Mouse (Mus musculus) kidney, postnatal 0 days (tissue): ENCODE measurements at regions not wholly inside any gene's neighbourhood (a gene's known extent, or its start where the extent isn't known, plus 50 kb on each side); places are given as distances from the start of the nearest gene placed in this dataset.
A peak's percentile ranks its signal among the peaks of the same experiment; 100 is the strongest.

ENCODE experiments used
- ATAC-seq: fragments of 200-750 bp; cut with Nextera tagmentation; replicated peaks from 2 replicates; pipeline ENCODE4 v1.8.0; 2017; ENCODE audit warnings: low read depth, moderate number of reproducible peaks, moderate TSS enrichment, moderate library complexity; ENCODE audit not compliant: low FRiP score
- DNase-seq: peaks from one replicate; pipeline ENCODE4 v3.0.0-alpha.2; 2016; ENCODE audit warnings: low spot score
- H3K27ac ChIP-seq: fragments of 300-500 bp; sonication (generic); 2 replicates; pipeline ENCODE4 v1.5.1; 2014; ENCODE audit warnings: mild to moderate bottlenecking
- H3K27me3 ChIP-seq: fragments of 300-500 bp; sonication (generic); 2 replicates; pipeline ENCODE4 v1.6.1; 2014; ENCODE audit warnings: low read length, mixed read lengths; ENCODE audit not compliant: insufficient read depth
- H3K36me3 ChIP-seq: fragments of 300-500 bp; sonication (generic); 2 replicates; pipeline ENCODE4 v1.6.1; 2014; ENCODE audit warnings: low read length, mixed read lengths; ENCODE audit not compliant: insufficient read depth
- H3K4me1 ChIP-seq: fragments of 300-500 bp; sonication (generic); replicated peaks from 2 replicates; pipeline ENCODE4 v1.6.1; 2014; ENCODE audit warnings: antibody characterized with exemption, low read length, mixed read lengths; ENCODE audit not compliant: insufficient read depth
- H3K4me2 ChIP-seq: fragments of 300-500 bp; sonication (generic); 2 replicates; pipeline ENCODE4 v1.6.1; 2014; ENCODE audit warnings: mild to moderate bottlenecking, low read length, moderate library complexity, mixed read lengths
- H3K4me3 ChIP-seq: fragments of 300-500 bp; sonication (generic); replicated peaks from 2 replicates; pipeline ENCODE4 v1.5.1; 2014; ENCODE audit warnings: low read depth, low read length
- H3K9ac ChIP-seq: fragments of 300-500 bp; sonication (generic); 2 replicates; pipeline ENCODE4 v1.6.1; 2014; ENCODE audit warnings: low read depth, low read length
- H3K9me3 ChIP-seq: fragments of 300-500 bp; sonication (generic); replicated peaks from 2 replicates; pipeline ENCODE4 v1.6.1; 2016; ENCODE audit warnings: low read length, inconsistent platforms, mixed read lengths
- CTCF ChIP-seq: IDR thresholded peaks from 2 replicates; pipeline ENCODE4 v1.5.1; 2016; ENCODE audit warnings: antibody characterized with exemption, low read depth, mild to moderate bottlenecking, moderate library complexity
- WGBS: fragments of 180-500 bp; shearing (Covaris S2); extraction: QIAGEN DNeasy Blood & Tissue Kit; methylation state at CpG from one replicate; pipeline ENCODE4 v1.1.7; 2014; 5-methylcytosine and 5-hydroxymethylcytosine counted together

DNA sequence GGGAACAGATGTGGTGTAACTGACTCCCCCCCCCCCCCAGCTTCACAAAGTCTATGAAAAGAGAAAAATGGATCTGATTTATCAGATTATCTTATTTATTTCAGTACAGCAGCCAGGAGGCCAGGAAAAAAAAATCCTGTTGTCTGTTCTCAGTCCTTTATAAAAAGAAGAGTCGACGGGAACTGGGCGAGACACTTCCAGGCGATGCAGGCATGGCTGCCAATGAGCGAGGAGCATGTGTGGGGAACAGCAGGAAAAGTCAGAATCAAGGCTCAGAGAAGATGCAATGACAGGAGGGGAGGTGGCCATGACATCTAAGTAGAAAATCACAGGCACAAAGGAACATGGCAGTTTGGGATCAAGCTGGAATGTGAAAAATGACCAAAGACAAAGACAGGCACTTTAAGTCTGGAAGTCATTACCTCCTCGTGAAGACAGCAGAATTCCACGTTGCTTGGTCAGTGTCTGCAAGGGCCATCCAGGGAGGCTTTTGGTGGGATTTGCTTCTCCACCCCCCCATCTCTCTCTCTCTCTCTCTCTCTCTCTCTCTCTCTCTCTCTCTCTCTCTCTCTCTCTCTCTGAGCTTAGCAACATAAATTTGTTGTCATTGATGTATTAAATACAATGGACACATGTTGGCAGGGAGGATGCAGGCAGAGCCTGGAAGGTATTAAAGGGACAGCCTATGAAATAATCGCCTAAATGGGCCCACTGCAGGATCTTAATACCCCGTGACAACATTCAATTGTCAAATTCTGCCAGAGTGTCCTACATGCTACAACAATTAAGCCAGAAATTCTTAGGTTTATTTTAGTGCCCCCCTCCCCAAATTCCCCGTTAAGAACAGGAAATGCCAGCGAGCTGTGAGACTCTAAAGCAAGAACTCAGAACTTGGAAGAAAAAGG lies 497.1 kb upstream of the Mki67 start:
- Histone ChIP-seq H3K27me3 (no peaks in the 10 kb centered on the region), H3K4me3 (no peak overlapping the region), H3K4me1 (no peaks in the 10 kb centered on the region), H3K27ac (no peak overlapping the region), H3K4me2 (no peak overlapping the region), H3K36me3 (no peaks in the 10 kb centered on the region), H3K9ac (no peak overlapping the region), H3K9me3 (no peaks in the 10 kb centered on the region)
- WGBS: 46% methylated on average over 11 of the region's 11 CpGs
- ATAC-seq (no peak), DNase-seq (no peak)
- TF ChIP-seq CTCF: no peak

DNA sequence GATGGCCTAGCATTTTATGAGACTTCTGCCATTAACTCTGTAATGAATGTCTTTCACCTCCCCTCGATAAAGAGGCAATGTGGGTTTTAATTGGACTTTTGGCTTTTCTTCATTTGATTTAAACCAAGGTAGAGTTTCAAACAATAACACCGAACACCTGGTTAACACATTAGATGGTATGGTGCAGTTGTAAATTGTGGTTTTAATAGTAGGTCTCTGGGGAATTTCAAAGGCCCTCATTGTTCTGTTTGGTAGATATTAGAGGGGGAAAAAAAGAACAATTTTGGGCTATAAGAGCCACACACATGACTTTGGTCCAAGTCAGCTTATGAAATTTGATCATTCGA lies 497.8 kb upstream of the Mki67 start:
- Histone ChIP-seq H3K9me3 (no peaks in the 10 kb centered on the region), H3K36me3 (no peaks in the 10 kb centered on the region), H3K27me3 (no peaks in the 10 kb centered on the region), H3K4me2 (no peak overlapping the region), H3K4me1 (no peaks in the 10 kb centered on the region), H3K4me3 (no peak overlapping the region), H3K27ac (no peak overlapping the region), H3K9ac (no peak overlapping the region)
- no peak for TF ChIP-seq CTCF
- DNase-seq (peak; percentile 82), ATAC-seq (no peak; the same call in 1 of the 2 replicates)
- WGBS: 32% methylated on average over 3 of the region's 3 CpGs

DNA sequence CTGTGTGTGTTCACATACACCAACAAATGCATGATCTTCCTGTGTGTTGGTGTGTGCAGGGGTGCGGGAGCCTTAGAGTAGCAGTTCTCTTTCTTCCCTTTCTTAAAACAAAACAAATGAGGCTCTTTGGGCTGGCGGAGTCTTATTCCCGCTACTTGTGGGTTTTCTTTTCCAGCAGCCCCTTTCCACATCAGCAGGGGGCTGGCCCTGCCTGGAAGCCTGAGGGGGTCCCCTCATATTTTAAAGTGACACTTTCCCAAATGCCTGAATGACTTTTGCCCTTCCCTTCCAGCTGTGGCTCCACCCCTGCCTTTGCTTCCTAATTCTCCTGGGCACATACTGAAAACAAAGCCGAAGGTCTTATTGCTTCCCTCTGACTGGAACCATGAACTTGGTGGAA lies 498.3 kb upstream of the Mki67 start:
- TF ChIP-seq CTCF: no peak
- ATAC-seq (no peak), DNase-seq (peak; percentile 41)
- WGBS: 31% methylated on average over 4 of the region's 4 CpGs
- H3K9me3 ChIP-seq: no peaks in the 10 kb centered on the region
- H3K36me3 ChIP-seq: no peaks in the 10 kb centered on the region
- peaks cover 1% of the 10 kb centered on the region; the same call in 1 of the 2 replicates for H3K4me1 ChIP-seq
- H3K4me2 ChIP-seq: no peak overlapping the region
- H3K27ac ChIP-seq: no peak overlapping the region
- H3K27me3 ChIP-seq: no peaks in the 10 kb centered on the region
- no peak overlapping the region for H3K9ac ChIP-seq
- no peak overlapping the region for H3K4me3 ChIP-seq

DNA sequence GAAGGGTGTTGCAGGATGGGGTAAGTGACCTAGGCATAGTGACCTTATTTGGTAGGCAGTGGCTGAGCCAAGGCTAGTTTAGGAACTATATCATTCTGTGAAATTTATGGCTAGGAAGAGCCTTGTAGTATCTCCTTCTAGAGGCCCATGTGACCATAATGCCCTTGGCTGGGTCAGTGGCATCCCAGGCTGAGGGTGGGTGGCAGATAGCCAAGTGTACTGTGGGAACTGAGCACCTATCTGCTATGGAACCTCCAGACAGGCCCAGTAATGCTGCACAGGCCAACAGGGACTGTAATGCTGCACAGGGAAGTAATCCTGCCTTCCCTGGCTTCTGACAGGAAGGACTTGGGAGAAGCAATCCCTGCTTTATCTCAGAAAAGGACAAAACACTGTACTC lies 500.6 kb upstream of the Mki67 start:
- no peaks in the 10 kb centered on the region for H3K27me3 ChIP-seq
- DNase-seq: no peak
- H3K4me1 ChIP-seq: peaks cover 12% of the 10 kb centered on the region
- H3K27ac ChIP-seq: no peak overlapping the region
- no peak overlapping the region for H3K9ac ChIP-seq
- H3K4me3 ChIP-seq: no peak overlapping the region
- no peak for TF ChIP-seq CTCF
- H3K9me3 ChIP-seq: no peaks in the 10 kb centered on the region
- H3K36me3 ChIP-seq: no peaks in the 10 kb centered on the region
- no peak for ATAC-seq
- no peak overlapping the region for H3K4me2 ChIP-seq

DNA sequence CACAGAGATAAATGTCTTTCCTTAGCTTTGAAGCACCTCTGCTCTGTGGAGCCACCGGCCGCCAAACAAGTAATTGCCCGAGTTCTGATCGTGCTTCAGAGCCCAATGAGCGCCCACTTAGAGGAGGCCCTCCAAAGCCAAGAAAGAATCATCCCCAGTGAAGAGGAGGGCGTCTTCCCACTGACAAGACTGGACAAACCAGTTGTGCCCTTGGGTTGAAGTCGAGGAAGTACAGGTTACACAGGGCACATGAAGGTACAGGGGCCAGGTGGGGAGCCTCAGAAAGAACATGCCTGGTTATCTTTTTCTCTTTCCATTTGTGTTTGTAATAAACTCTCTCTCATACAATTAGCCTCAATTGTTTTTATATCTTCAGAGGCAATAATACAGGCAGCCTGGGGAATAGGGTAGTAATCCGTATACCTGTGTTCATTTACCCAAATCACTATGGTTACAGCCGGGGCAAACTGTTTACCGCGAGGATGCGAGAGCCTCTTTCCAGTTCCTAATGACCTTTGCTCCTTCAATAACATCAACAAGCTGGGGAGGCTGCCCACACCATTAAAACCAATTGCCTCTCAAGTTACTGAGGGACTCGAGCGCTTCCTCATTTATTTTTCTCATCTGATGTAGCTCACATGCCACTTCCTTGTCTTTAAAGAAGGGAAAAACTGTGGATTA lies 503.5 kb upstream of the Mki67 start:
- Histone ChIP-seq H3K4me2 (no peak overlapping the region), H3K4me3 (no peak overlapping the region), H3K27ac (no peak overlapping the region), H3K4me1 (peaks cover 12% of the 10 kb centered on the region), H3K36me3 (no peaks in the 10 kb centered on the region), H3K27me3 (no peaks in the 10 kb centered on the region), H3K9ac (no peak overlapping the region), H3K9me3 (no peaks in the 10 kb centered on the region)
- WGBS: 25% methylated on average over 14 of the region's 14 CpGs
- peak; percentile 29; the same call in 1 of the 2 replicates for ATAC-seq
- DNase-seq: peak; percentile 67
- no peak for TF ChIP-seq CTCF

- peak; percentile 73 for DNase-seq
- H3K4me2 ChIP-seq: no peak overlapping the region
- H3K9ac ChIP-seq: no peak overlapping the region
- 27% methylated on average over 5 of the region's 5 CpGs for WGBS
- no peaks in the 10 kb centered on the region for H3K27me3 ChIP-seq
- ATAC-seq: peak; percentile 33; the same call in 1 of the 2 replicates
- no peak for TF ChIP-seq CTCF
- H3K36me3 ChIP-seq: no peaks in the 10 kb centered on the region
- H3K4me3 ChIP-seq: no peak overlapping the region
- H3K27ac ChIP-seq: peak overlapping the region; percentile 42; the same call in 1 of the 2 replicates
- H3K9me3 ChIP-seq: no peaks in the 10 kb centered on the region
- peaks cover 12% of the 10 kb centered on the region for H3K4me1 ChIP-seq
Measured at GRCm38 (mm10) chr7:136220245-136221167, 504.3 kb upstream of the Mki67 start.
